Mouse (Mus musculus): ENCODE results near the gene Phldb1.

GRCm38 (mm10) chr9:44679565-44679964 is 55.4 kb downstream of the Phldb1 start:
- no peak for TF ChIP-seq POLR2A (IDR thresholded peaks at IDR 0.05; ENCODE audit: low read depth, low read length)
- TF ChIP-seq CTCF (conservative IDR thresholded peaks at IDR 0.05; ENCODE audit: insufficient read depth, insufficient read length, low read depth, low read length) = no peak

Data from kidney, adult 2 months (tissue).